Mouse (Mus musculus) megakaryocyte progenitor cell, adult 5-6 weeks (primary cell): ENCODE measurements around the gene Olfr1205. TPM values are rescaled to one million over a fixed set of nuclear protein-coding genes. Genes with fewer than 3 reads are reported as not detected.

ENCODE experiments used
- ATAC-seq: replicated peaks from 2 replicates; pipeline ENCODE4 v1.8.0; 2016; ENCODE audit warnings: mild to moderate bottlenecking, moderate TSS enrichment, inconsistent platforms; ENCODE audit not compliant: poor library complexity
- total RNA-seq, 2 experiments: library from RNA; stranded (forward) in 1 of 2; stranded (reverse) in 1 of 2; fragments of 157-497, 149-512 nt in 1 of 2; fragments of 200-1000 nt in 1 of 2; gene quantifications; 2 replicates each; pipeline versions ENCODE4 v1.2.3 to v1.2.4; 2015 to 2017

Olfr1205 gene
- not detected in 2 replicates for total RNA-seq (2015)
- not detected in 2 replicates for total RNA-seq (2017)

GRCm38 (mm10) chr2:88829437-88829836, at the start of gene Olfr1205:
Olfr1205 (plus strand) TSS chr2:88829737.
- ATAC-seq = no peak

GRCm38 (mm10) chr2:88792736-88793135, 36.8 kb upstream of the Olfr1205 start, which contains the start of gene Olfr1201:
Olfr1201 (plus strand) TSS chr2:88793036.
- no peak for ATAC-seq

- no peak for ATAC-seq
These were observed 15.3 kb upstream of the Olfr1205 start, which contains the start of gene Olfr1202 for GRCm38 (mm10) chr2:88814196-88814595. Olfr1202 (plus strand) TSS chr2:88814496.

- ATAC-seq = no peak
These were observed 8.9 kb downstream of the Olfr1205 start for GRCm38 (mm10) chr2:88838477-88838876.

- no peak for ATAC-seq
These were observed 19.5 kb downstream of the Olfr1205 start, which contains the start of gene Olfr1204 for GRCm38 (mm10) chr2:88848992-88849391. Olfr1204 (plus strand) TSS chr2:88849292.

- no peak for ATAC-seq
These were observed 33.4 kb downstream of the Olfr1205 start, which contains the start of gene Olfr1206 for GRCm38 (mm10) chr2:88862931-88863330. Olfr1206 (plus strand) TSS chr2:88863231.

Other genes with a start within 250 kb of the Olfr1205 start
- gene Olfr1189, start 243.3 kb upstream of the Olfr1205 start, total RNA-seq (2015) = not detected in 2 replicates
- gene Olfr1189, start 243.3 kb upstream of the Olfr1205 start, total RNA-seq (2017) = not detected in 2 replicates
- not detected in 2 replicates for gene Olfr1191-ps1, start 189.2 kb upstream of the Olfr1205 start, total RNA-seq (2015)
- not detected in 2 replicates for gene Olfr1191-ps1, start 189.2 kb upstream of the Olfr1205 start, total RNA-seq (2017)
- gene Olfr1192-ps1, start 181.2 kb upstream of the Olfr1205 start, total RNA-seq (2015) = not detected in 2 replicates
- not detected in 2 replicates for gene Olfr1192-ps1, start 181.2 kb upstream of the Olfr1205 start, total RNA-seq (2017)
- gene Olfr1193, start 154.1 kb upstream of the Olfr1205 start, total RNA-seq (2015) = not detected in 2 replicates
- not detected in 2 replicates for gene Olfr1193, start 154.1 kb upstream of the Olfr1205 start, total RNA-seq (2017)
- gene Olfr1195, start 140.6 kb upstream of the Olfr1205 start, total RNA-seq (2015) = not detected in 2 replicates
- gene Olfr1195, start 140.6 kb upstream of the Olfr1205 start, total RNA-seq (2017) = not detected in 2 replicates
- gene Olfr1196, start 125.1 kb upstream of the Olfr1205 start, total RNA-seq (2015) = not detected in 2 replicates
- gene Olfr1196, start 125.1 kb upstream of the Olfr1205 start, total RNA-seq (2017) = not detected in 2 replicates
- gene Olfr1197, start 97.4 kb upstream of the Olfr1205 start, total RNA-seq (2015) = not detected in 2 replicates
- not detected in 2 replicates for gene Olfr1197, start 97.4 kb upstream of the Olfr1205 start, total RNA-seq (2017)
- gene Olfr1198, start 78.4 kb upstream of the Olfr1205 start, total RNA-seq (2015) = not detected in 2 replicates
- gene Olfr1198, start 78.4 kb upstream of the Olfr1205 start, total RNA-seq (2017) = not detected in 2 replicates
- gene Olfr1199, start 69.3 kb upstream of the Olfr1205 start, total RNA-seq (2015) = not detected in 2 replicates
- gene Olfr1199, start 69.3 kb upstream of the Olfr1205 start, total RNA-seq (2017) = not detected in 2 replicates
- not detected in 2 replicates for gene Olfr1200, start 59.2 kb upstream of the Olfr1205 start, total RNA-seq (2015)
- not detected in 2 replicates for gene Olfr1200, start 59.2 kb upstream of the Olfr1205 start, total RNA-seq (2017)
- gene Olfr1201, start 36.7 kb upstream of the Olfr1205 start, total RNA-seq (2015) = not detected in 2 replicates
- gene Olfr1201, start 36.7 kb upstream of the Olfr1205 start, total RNA-seq (2017) = not detected in 2 replicates
- gene Olfr1202, start 15.2 kb upstream of the Olfr1205 start, total RNA-seq (2015) = not detected in 2 replicates
- not detected in 2 replicates for gene Olfr1202, start 15.2 kb upstream of the Olfr1205 start, total RNA-seq (2017)
- not detected in 2 replicates for gene Olfr1204, start 19.6 kb downstream of the Olfr1205 start, total RNA-seq (2015)
- gene Olfr1204, start 19.6 kb downstream of the Olfr1205 start, total RNA-seq (2017) = not detected in 2 replicates
- gene Olfr1206, start 33.5 kb downstream of the Olfr1205 start, total RNA-seq (2015) = not detected in 2 replicates
- not detected in 2 replicates for gene Olfr1206, start 33.5 kb downstream of the Olfr1205 start, total RNA-seq (2017)
- gene Olfr1208, start 72.6 kb downstream of the Olfr1205 start, total RNA-seq (2015) = not detected in 2 replicates
- not detected in 2 replicates for gene Olfr1208, start 72.6 kb downstream of the Olfr1205 start, total RNA-seq (2017)
- gene Olfr1209, start 85.4 kb downstream of the Olfr1205 start, total RNA-seq (2015) = not detected in 2 replicates
- gene Olfr1209, start 85.4 kb downstream of the Olfr1205 start, total RNA-seq (2017) = not detected in 2 replicates
- gene Olfr1211, start 108.4 kb downstream of the Olfr1205 start, total RNA-seq (2015) = not detected in 2 replicates
- not detected in 2 replicates for gene Olfr1211, start 108.4 kb downstream of the Olfr1205 start, total RNA-seq (2017)
- not detected in 2 replicates for gene Olfr1212, start 124.2 kb downstream of the Olfr1205 start, total RNA-seq (2015)
- gene Olfr1212, start 124.2 kb downstream of the Olfr1205 start, total RNA-seq (2017) = not detected in 2 replicates
- not detected in 2 replicates for gene Gm13762, start 150.5 kb downstream of the Olfr1205 start, total RNA-seq (2015)
- not detected in 2 replicates for gene Gm13762, start 150.5 kb downstream of the Olfr1205 start, total RNA-seq (2017)
- gene Olfr1214, start 162.9 kb downstream of the Olfr1205 start, total RNA-seq (2015) = not detected in 2 replicates
- gene Olfr1214, start 162.9 kb downstream of the Olfr1205 start, total RNA-seq (2017) = not detected in 2 replicates
- not detected in 2 replicates for gene Olfr1215, start 177.2 kb downstream of the Olfr1205 start, total RNA-seq (2015)
- not detected in 2 replicates for gene Olfr1215, start 177.2 kb downstream of the Olfr1205 start, total RNA-seq (2017)
- not detected in 2 replicates for gene Olfr1216, start 188.6 kb downstream of the Olfr1205 start, total RNA-seq (2015)
- gene Olfr1216, start 188.6 kb downstream of the Olfr1205 start, total RNA-seq (2017) = not detected in 2 replicates
- not detected in 2 replicates for gene Olfr1217, start 202.3 kb downstream of the Olfr1205 start, total RNA-seq (2015)
- gene Olfr1217, start 202.3 kb downstream of the Olfr1205 start, total RNA-seq (2017) = not detected in 2 replicates
- gene Olfr1218, start 231.4 kb downstream of the Olfr1205 start, total RNA-seq (2015) = not detected in 2 replicates
- gene Olfr1218, start 231.4 kb downstream of the Olfr1205 start, total RNA-seq (2017) = not detected in 2 replicates